Mouse (Mus musculus) kidney, postnatal 14 days (tissue): ENCODE measurements around the gene Gnl2.

Source experiments
- DNase-seq: peaks from one replicate; pipeline ENCODE4 v3.0.0; 2022; ENCODE audit warnings: mixed read lengths

Gene Gnl2

GRCm38 (mm10) chr4:125015806-125016635, at the start of gene Gnl2:
TSS of gene Gnl2 (plus strand) at chr4:125016585.
- DNase-seq = no peak

GRCm38 (mm10) chr4:124968711-124969110, 47.7 kb upstream of the Gnl2 start:
- DNase-seq = no peak

GRCm38 (mm10) chr4:124969219-124969848, 47.1 kb upstream of the Gnl2 start:
- DNase-seq = no peak

GRCm38 (mm10) chr4:124970194-124970593, 46.2 kb upstream of the Gnl2 start:
- DNase-seq = no peak

- no peak for DNase-seq
Measured at GRCm38 (mm10) chr4:124970677-124971076, 45.7 kb upstream of the Gnl2 start.

GRCm38 (mm10) chr4:124971094-124971493, 45.3 kb upstream of the Gnl2 start:
- DNase-seq = no peak

GRCm38 (mm10) chr4:124972316-124972715, 44.1 kb upstream of the Gnl2 start:
- no peak for DNase-seq

- no peak for DNase-seq
Measured at GRCm38 (mm10) chr4:124973296-124973695, 43.1 kb upstream of the Gnl2 start.

GRCm38 (mm10) chr4:124978201-124978600, 38.2 kb upstream of the Gnl2 start:
- peak; percentile 54 for DNase-seq

GRCm38 (mm10) chr4:124983893-124984526, 32.4 kb upstream of the Gnl2 start:
- DNase-seq = no peak

- DNase-seq = no peak
Measured at GRCm38 (mm10) chr4:124984871-124985670, 31.3 kb upstream of the Gnl2 start.

- peak; percentile 20 for DNase-seq
Measured at GRCm38 (mm10) chr4:124985671-124986602, 30.4 kb upstream of the Gnl2 start, which contains the start of gene Rspo1. TSS of gene Rspo1 (plus strand) at chr4:124986430.

- no peak for DNase-seq
Measured at GRCm38 (mm10) chr4:124986739-124987710, 29.4 kb upstream of the Gnl2 start.

- DNase-seq = no peak
Measured at GRCm38 (mm10) chr4:124987711-124988097, 28.7 kb upstream of the Gnl2 start.

GRCm38 (mm10) chr4:124988382-124988781, 28.0 kb upstream of the Gnl2 start:
- no peak for DNase-seq

- no peak for DNase-seq
Measured at GRCm38 (mm10) chr4:124989787-124990253, 26.6 kb upstream of the Gnl2 start.

GRCm38 (mm10) chr4:124990325-124990724, 26.1 kb upstream of the Gnl2 start:
- DNase-seq = no peak

GRCm38 (mm10) chr4:124997479-124998147, 18.8 kb upstream of the Gnl2 start:
- DNase-seq = no peak

- DNase-seq = no peak
Measured at GRCm38 (mm10) chr4:124999548-124999947, 16.8 kb upstream of the Gnl2 start.

- no peak for DNase-seq
Measured at GRCm38 (mm10) chr4:125002978-125003377, 13.4 kb upstream of the Gnl2 start.
